Mouse (Mus musculus) limb, embryonic 12.5 days (tissue): ENCODE measurements around the gene Irf4. TPM values are rescaled to one million over a fixed set of nuclear protein-coding genes. Genes with fewer than 3 reads are reported as not detected.

Experiments used
- ATAC-seq: fragments of 200-750 bp; cut with Nextera tagmentation; 2 replicates; pipeline ENCODE4 v1.8.0; 2017; ENCODE audit warnings: low read depth, moderate TSS enrichment; ENCODE audit not compliant: insufficient number of reproducible peaks, insufficient read depth, low FRiP score, low TSS enrichment
- H3K27ac ChIP-seq: fragments of 300-500 bp; sonication (generic); 2 replicates; pipeline ENCODE4 v1.5.1; 2016; ENCODE audit warnings: mild to moderate bottlenecking, moderate library complexity
- H3K27me3 ChIP-seq: fragments of 300-500 bp; sonication (generic); 2 replicates; pipeline ENCODE4 v1.6.1; 2016; ENCODE audit warnings: mild to moderate bottlenecking, moderate library complexity
- H3K36me3 ChIP-seq: fragments of 300-500 bp; sonication (generic); 2 replicates; pipeline ENCODE4 v1.6.1; 2016; ENCODE audit warnings: mild to moderate bottlenecking, moderate library complexity
- H3K4me1 ChIP-seq: fragments of 300-500 bp; sonication (generic); replicated peaks from 2 replicates; pipeline ENCODE4 v1.6.1; 2016
- H3K4me2 ChIP-seq: fragments of 300-500 bp; sonication (generic); 2 replicates; pipeline ENCODE4 v1.6.1; 2016; ENCODE audit warnings: mild to moderate bottlenecking, moderate library complexity
- H3K4me3 ChIP-seq: fragments of 300-500 bp; sonication (generic); replicated peaks from 2 replicates; pipeline ENCODE4 v1.5.1; 2016; ENCODE audit warnings: mild to moderate bottlenecking
- H3K9ac ChIP-seq: fragments of 300-500 bp; sonication (generic); replicated peaks from 2 replicates; pipeline ENCODE4 v1.6.1; 2016; ENCODE audit warnings: mild to moderate bottlenecking, moderate library complexity
- H3K9me3 ChIP-seq: fragments of 300-500 bp; sonication (generic); 2 replicates; pipeline ENCODE4 v1.6.1; 2016; ENCODE audit warnings: mild to moderate bottlenecking, moderate library complexity
- WGBS: fragments of 180-500 bp; shearing (Covaris S2); methylation state at CpG from one replicate; pipeline ENCODE4 v1.1.7; 2016; 5-methylcytosine and 5-hydroxymethylcytosine counted together
- polyA plus RNA-seq: library from polyadenylated mRNA; unstranded; fragments of >200 nt; fragmentation: Nextera tagmentation; extraction: Ambion mirVana; gene quantifications from 2 replicates; pipeline ENCODE4 v1.2.1, GENCODE M21; 2016

Gene Irf4
- polyA plus RNA-seq, 1 experiment from 2014 or later = not detected

- H3K9me3 ChIP-seq = no peaks in the 10 kb centered on the region
- H3K36me3 ChIP-seq = no peaks in the 10 kb centered on the region
- H3K9ac ChIP-seq = no peak overlapping the region
- no peak overlapping the region for H3K4me3 ChIP-seq
- H3K27ac ChIP-seq = no peak overlapping the region
- H3K4me1 ChIP-seq = no peaks in the 10 kb centered on the region
- no peak overlapping the region for H3K4me2 ChIP-seq
- ATAC-seq = no peak
- WGBS = 83% methylated on average over 4 of the region's 4 CpGs
- no peaks in the 10 kb centered on the region for H3K27me3 ChIP-seq
Observed at GRCm38 (mm10) chr13:30738310-30738840, 10.7 kb upstream of the Irf4 start.

- Histone ChIP-seq H3K9ac (no peak overlapping the region), H3K4me2 (no peak overlapping the region), H3K27ac (no peak overlapping the region), H3K36me3 (no peaks in the 10 kb centered on the region), H3K4me3 (no peak overlapping the region), H3K4me1 (no peaks in the 10 kb centered on the region), H3K9me3 (no peaks in the 10 kb centered on the region), H3K27me3 (peaks cover 13% of the 10 kb centered on the region)
- ATAC-seq = no peak
- 78% methylated on average over 5 of the region's 5 CpGs for WGBS
Observed at GRCm38 (mm10) chr13:30741172-30741571, 7.9 kb upstream of the Irf4 start.

GRCm38 (mm10) chr13:30742411-30742970 is 6.5 kb upstream of the Irf4 start:
- Histone ChIP-seq H3K27ac (no peak overlapping the region), H3K27me3 (peaks cover 21% of the 10 kb centered on the region), H3K4me1 (no peaks in the 10 kb centered on the region), H3K4me2 (no peak overlapping the region), H3K4me3 (no peak overlapping the region), H3K9ac (no peak overlapping the region), H3K9me3 (no peaks in the 10 kb centered on the region), H3K36me3 (no peaks in the 10 kb centered on the region)
- WGBS = 77% methylated on average over 6 of the region's 6 CpGs
- no peak for ATAC-seq

GRCm38 (mm10) chr13:30745121-30745520 is 3.9 kb upstream of the Irf4 start:
- WGBS = 76% methylated on average over 7 of the region's 7 CpGs
- Histone ChIP-seq H3K27me3 (peaks cover 47% of the 10 kb centered on the region), H3K9me3 (no peaks in the 10 kb centered on the region), H3K9ac (no peak overlapping the region), H3K4me1 (peaks cover 14% of the 10 kb centered on the region), H3K36me3 (no peaks in the 10 kb centered on the region), H3K4me2 (no peak overlapping the region), H3K27ac (no peak overlapping the region), H3K4me3 (no peak overlapping the region)
- ATAC-seq = no peak

- Histone ChIP-seq H3K36me3 (no peaks in the 10 kb centered on the region), H3K4me3 (no peak overlapping the region), H3K27ac (no peak overlapping the region), H3K9ac (no peak overlapping the region), H3K27me3 (peaks cover 65% of the 10 kb centered on the region), H3K4me2 (no peak overlapping the region), H3K9me3 (no peaks in the 10 kb centered on the region), H3K4me1 (peaks cover 24% of the 10 kb centered on the region)
- no peak for ATAC-seq
- 78% methylated on average over 5 of the region's 5 CpGs for WGBS
Observed at GRCm38 (mm10) chr13:30747068-30747467, 2.0 kb upstream of the Irf4 start.

GRCm38 (mm10) chr13:30747504-30747903 is 1.5 kb upstream of the Irf4 start:
- no peaks in the 10 kb centered on the region for H3K9me3 ChIP-seq
- no peak overlapping the region for H3K4me3 ChIP-seq
- H3K4me2 ChIP-seq = no peak overlapping the region
- no peaks in the 10 kb centered on the region for H3K36me3 ChIP-seq
- H3K27me3 ChIP-seq = peaks cover 69% of the 10 kb centered on the region
- no peak for ATAC-seq
- 71% methylated on average over 11 of the region's 11 CpGs for WGBS
- H3K9ac ChIP-seq = no peak overlapping the region
- H3K27ac ChIP-seq = no peak overlapping the region
- H3K4me1 ChIP-seq = peaks cover 24% of the 10 kb centered on the region

GRCm38 (mm10) chr13:30748321-30748720 is 705 bp upstream of the Irf4 start:
- peak overlapping the region; percentile 64; the same call in 1 of the 2 replicates for H3K4me2 ChIP-seq
- H3K27me3 ChIP-seq = peaks cover 77% of the 10 kb centered on the region
- no peak overlapping the region for H3K27ac ChIP-seq
- peaks cover 24% of the 10 kb centered on the region for H3K4me1 ChIP-seq
- no peaks in the 10 kb centered on the region for H3K36me3 ChIP-seq
- ATAC-seq = no peak
- H3K4me3 ChIP-seq = no peak overlapping the region
- WGBS = 57% methylated on average over 11 of the region's 11 CpGs
- H3K9ac ChIP-seq = no peak overlapping the region
- no peaks in the 10 kb centered on the region for H3K9me3 ChIP-seq

- H3K9me3 ChIP-seq = no peaks in the 10 kb centered on the region
- ATAC-seq = peak; percentile 26; the same call in 1 of the 2 replicates
- H3K36me3 ChIP-seq = no peaks in the 10 kb centered on the region
- peaks cover 78% of the 10 kb centered on the region for H3K27me3 ChIP-seq
- H3K27ac ChIP-seq = no peak overlapping the region
- peak overlapping the region; percentile 64 for H3K4me2 ChIP-seq
- peak overlapping the region; percentile 38 for H3K4me3 ChIP-seq
- H3K9ac ChIP-seq = no peak overlapping the region
- 5% methylated on average over 11 of the region's 11 CpGs for WGBS
- peaks cover 24% of the 10 kb centered on the region for H3K4me1 ChIP-seq
Observed at GRCm38 (mm10) chr13:30749557-30750141, 623 bp downstream of the Irf4 start.

GRCm38 (mm10) chr13:30750461-30751303 is 1.7 kb downstream of the Irf4 start:
- Histone ChIP-seq H3K4me3 (peak overlapping the region; percentile 38), H3K27me3 (peaks cover 82% of the 10 kb centered on the region), H3K4me1 (peaks cover 24% of the 10 kb centered on the region), H3K27ac (no peak overlapping the region), H3K36me3 (no peaks in the 10 kb centered on the region), H3K4me2 (peak overlapping the region; percentile 64), H3K9me3 (no peaks in the 10 kb centered on the region), H3K9ac (no peak overlapping the region)
- no peak for ATAC-seq
- 3% methylated on average over 33 of the region's 33 CpGs for WGBS

- Histone ChIP-seq H3K27me3 (peaks cover 78% of the 10 kb centered on the region), H3K27ac (no peak overlapping the region), H3K4me3 (no peak overlapping the region), H3K9ac (no peak overlapping the region), H3K4me2 (no peak overlapping the region), H3K4me1 (peaks cover 24% of the 10 kb centered on the region), H3K9me3 (no peaks in the 10 kb centered on the region), H3K36me3 (no peaks in the 10 kb centered on the region)
- 32% methylated on average over 6 of the region's 6 CpGs for WGBS
- ATAC-seq = no peak
Observed at GRCm38 (mm10) chr13:30751304-30751580, 2.2 kb downstream of the Irf4 start.

GRCm38 (mm10) chr13:30752581-30753187 is 3.7 kb downstream of the Irf4 start:
- H3K27ac ChIP-seq = no peak overlapping the region
- peaks cover 24% of the 10 kb centered on the region for H3K4me1 ChIP-seq
- no peak for ATAC-seq
- no peak overlapping the region for H3K9ac ChIP-seq
- 82% methylated on average over 4 of the region's 4 CpGs for WGBS
- no peaks in the 10 kb centered on the region for H3K36me3 ChIP-seq
- no peak overlapping the region for H3K4me2 ChIP-seq
- H3K27me3 ChIP-seq = peaks cover 68% of the 10 kb centered on the region
- H3K4me3 ChIP-seq = no peak overlapping the region
- H3K9me3 ChIP-seq = no peaks in the 10 kb centered on the region
